ENCODE assay signal across 8 mouse cellular contexts in genomic region chr6:125163801-125164657, GRCm38 (mm10). TPM values are rescaled to one million over a fixed set of nuclear protein-coding genes. Genes with fewer than 3 reads are reported as not detected.
A peak's percentile ranks its signal among the peaks of the same experiment; 100 is the strongest.
DNase-seq lines count a peak whose midpoint lies in the region; ATAC-seq and TF ChIP-seq lines count a peak whose summit lies in the region.

No protein-coding gene starts in this region.

- H3K4me1 ChIP-seq in lung, postnatal 0 days (ENCODE audit: insufficient read depth, low read depth, low read length) = peaks cover 7% of the 10 kb centered on the region; the same call in 1 of the 2 replicates
- H3K4me1 ChIP-seq in stomach, postnatal 0 days (replicated peaks; ENCODE audit: control insufficient read depth, insufficient read depth) = peaks cover 10% of the 10 kb centered on the region

- H3K4me2 ChIP-seq in lung, postnatal 0 days (replicated peaks; ENCODE audit: low read depth, low read length) = peak overlapping the region; percentile 97
- H3K4me2 ChIP-seq in stomach, postnatal 0 days (replicated peaks; ENCODE audit: low read depth) = peak overlapping the region; percentile 86

- peak overlapping the region; percentile 77 for H3K4me3 ChIP-seq in gastrocnemius, adult 2 months
- H3K4me3 ChIP-seq in lung, postnatal 0 days (ENCODE audit: low read depth, low read length) = peak overlapping the region; percentile 73
- H3K4me3 ChIP-seq in stomach, postnatal 0 days (ENCODE audit: low read depth, low read length) = peak overlapping the region; percentile 84

- 0 out of 2 replicates have a peak, but pooled peaks cover 7% of the 10 kb centered on the region for H3K36me3 ChIP-seq in lung, postnatal 0 days (ENCODE audit: insufficient read depth, low read length)
- H3K36me3 ChIP-seq in stomach, postnatal 0 days (ENCODE audit: control insufficient read depth, insufficient read depth, low read length) = peaks cover 1% of the 10 kb centered on the region

- H3K9ac ChIP-seq in lung, postnatal 0 days (replicated peaks; ENCODE audit: low read depth) = 0 out of 2 replicates have a peak overlapping the region, but pooled peaks have one; percentile 0
- H3K9ac ChIP-seq in stomach, postnatal 0 days (ENCODE audit: low read length) = peak overlapping the region; percentile 84

- no peaks in the 10 kb centered on the region for H3K9me3 ChIP-seq in lung, postnatal 0 days (ENCODE audit: low read length)
- H3K9me3 ChIP-seq in stomach, postnatal 0 days (ENCODE audit: control insufficient read depth, low read length) = no peaks in the 10 kb centered on the region

- peak overlapping the region; percentile 99 for H3K27ac ChIP-seq in gastrocnemius, adult 2 months
- peak overlapping the region; percentile 78 for H3K27ac ChIP-seq in lung, postnatal 0 days (ENCODE audit: low read length)
- H3K27ac ChIP-seq in stomach, postnatal 0 days (replicated peaks) = peak overlapping the region; percentile 97

- intact Hi-C loops in gastrocnemius, adult 2 months (cut with DNase I) = no loop called here

- no peak for TF ChIP-seq EP300 in lung, postnatal 0 days (IDR thresholded peaks at IDR 0.05)
- TF ChIP-seq EP300 in stomach, postnatal 0 days (optimal IDR thresholded peaks at IDR 0.05) = no peak

- no peak for TF ChIP-seq CTCF in gastrocnemius, adult 2 months (IDR thresholded peaks at IDR 0.05)
- TF ChIP-seq CTCF in lung, postnatal 0 days (IDR thresholded peaks at IDR 0.05) = no peak
- TF ChIP-seq CTCF in stomach, postnatal 0 days (IDR thresholded peaks at IDR 0.05; ENCODE audit: low read depth) = no peak

- peak; percentile 31 to 49 for DNase-seq in right cerebral cortex, adult 2 months (ENCODE audit: low spot score in 2 of 2)
- no peak for DNase-seq in right cerebral cortex, postnatal 36 days (ENCODE audit: low spot score in 2 of 2)
- DNase-seq in adrenal gland, postnatal 36 days = peak; percentile 32 to 52
- DNase-seq in gastrocnemius, adult 2 months = peak; percentile 82
- peak; percentile 79 for DNase-seq in kidney, adult 18-20 months
- DNase-seq in lung, postnatal 0 days (ENCODE audit: low spot score) = no peak
- no peak for DNase-seq in stomach, postnatal 0 days (ENCODE audit: low spot score)

- no peak for ATAC-seq in lung, postnatal 0 days
- no peak for ATAC-seq in stomach, postnatal 0 days (ENCODE audit: low FRiP score, low TSS enrichment)
- ATAC-seq in megakaryocyte-erythroid progenitor cell, adult 5-6 weeks (replicated peaks; ENCODE audit: low FRiP score, low TSS enrichment, poor library complexity, severe bottlenecking) = no peak

- 9% methylated on average over 20 of the region's 20 CpGs for WGBS in lung, postnatal 0 days
- 6% methylated on average over 20 of the region's 20 CpGs for WGBS in stomach, postnatal 0 days

- H3K27me3 ChIP-seq in lung, postnatal 0 days (replicated peaks; ENCODE audit: insufficient read depth, low read length) = no peaks in the 10 kb centered on the region
- no peaks in the 10 kb centered on the region for H3K27me3 ChIP-seq in stomach, postnatal 0 days (ENCODE audit: control insufficient read depth, insufficient read depth, low read length)

RNA-seq across cellular contexts. Expression of gene Gapdh, which starts 2.2 kb away (rescaled TPM):
- 1,000 to 10,000 TPM; 2,066 to 3,178 TPM for total RNA-seq in adrenal gland, postnatal 36 days (2021)
- over 10,000 TPM in 1 of 2 experiments, 1,000 to 10,000 TPM in 1; 9,742 to 11,894 TPM for total RNA-seq in gastrocnemius, adult 2 months (2021)
- 381 and 429 TPM in 2 replicates for polyA plus RNA-seq in lung, postnatal 0 days (2015; fragmentation: Nextera tagmentation; extraction: Ambion mirVana)
- polyA plus RNA-seq in stomach, postnatal 0 days (2015; fragmentation: Nextera tagmentation; extraction: Ambion mirVana) = 920 and 1,103 TPM in 2 replicates
- total RNA-seq in megakaryocyte-erythroid progenitor cell, adult 5-6 weeks (2014; fragmentation: Nextera tagmentation) = 900 and 1,346 TPM in 2 replicates
- 535 and 806 TPM in 2 replicates for total RNA-seq in megakaryocyte-erythroid progenitor cell, adult 5-6 weeks (2017)

RNA-seq across cellular contexts. Expression of gene Iffo1, which starts 19.0 kb away (rescaled TPM):
- total RNA-seq in adrenal gland, postnatal 36 days (2021) = 10 to 100 TPM; 18.4 to 21.8 TPM
- 1 to 10 TPM; 7.8 to 9.4 TPM for total RNA-seq in gastrocnemius, adult 2 months (2021)
- 7.1 and 8.3 TPM in 2 replicates for polyA plus RNA-seq in lung, postnatal 0 days (2015; fragmentation: Nextera tagmentation; extraction: Ambion mirVana)
- 4.4 and 5.7 TPM in 2 replicates for polyA plus RNA-seq in stomach, postnatal 0 days (2015; fragmentation: Nextera tagmentation; extraction: Ambion mirVana)
- 18.3 and 22.7 TPM in 2 replicates for total RNA-seq in megakaryocyte-erythroid progenitor cell, adult 5-6 weeks (2014; fragmentation: Nextera tagmentation)
- 10.3 and 12.8 TPM in 2 replicates for total RNA-seq in megakaryocyte-erythroid progenitor cell, adult 5-6 weeks (2017)

RNA-seq across cellular contexts. Expression of gene Ncapd2, which starts 27.5 kb away (rescaled TPM):
- total RNA-seq in adrenal gland, postnatal 36 days (2021) = 10 to 100 TPM; 18.5 to 25.6 TPM
- 1 to 10 TPM; 6.5 to 9.8 TPM for total RNA-seq in gastrocnemius, adult 2 months (2021)
- 5.9 and 7.9 TPM in 2 replicates for polyA plus RNA-seq in lung, postnatal 0 days (2015; fragmentation: Nextera tagmentation; extraction: Ambion mirVana)
- 15.3 and 16.6 TPM in 2 replicates for polyA plus RNA-seq in stomach, postnatal 0 days (2015; fragmentation: Nextera tagmentation; extraction: Ambion mirVana)
- total RNA-seq in megakaryocyte-erythroid progenitor cell, adult 5-6 weeks (2014; fragmentation: Nextera tagmentation) = 285 and 384 TPM in 2 replicates
- 186 and 262 TPM in 2 replicates for total RNA-seq in megakaryocyte-erythroid progenitor cell, adult 5-6 weeks (2017)

RNA-seq across cellular contexts. Expression of gene Mrpl51, which starts 27.6 kb away (rescaled TPM):
- total RNA-seq in adrenal gland, postnatal 36 days (2021) = 100 to 1,000 TPM; 176 to 205 TPM
- total RNA-seq in gastrocnemius, adult 2 months (2021) = 100 to 1,000 TPM; 214 to 262 TPM
- polyA plus RNA-seq in lung, postnatal 0 days (2015; fragmentation: Nextera tagmentation; extraction: Ambion mirVana) = 151 and 154 TPM in 2 replicates
- 196 and 211 TPM in 2 replicates for polyA plus RNA-seq in stomach, postnatal 0 days (2015; fragmentation: Nextera tagmentation; extraction: Ambion mirVana)
- total RNA-seq in megakaryocyte-erythroid progenitor cell, adult 5-6 weeks (2014; fragmentation: Nextera tagmentation) = 163 and 194 TPM in 2 replicates
- total RNA-seq in megakaryocyte-erythroid progenitor cell, adult 5-6 weeks (2017) = 120 and 151 TPM in 2 replicates

RNA-seq across cellular contexts. Expression of gene Nop2, which starts 32.3 kb away (rescaled TPM):
- 10 to 100 TPM; 39.5 to 64.3 TPM for total RNA-seq in adrenal gland, postnatal 36 days (2021)
- 10 to 100 TPM; 17.9 to 18.1 TPM for total RNA-seq in gastrocnemius, adult 2 months (2021)
- polyA plus RNA-seq in lung, postnatal 0 days (2015; fragmentation: Nextera tagmentation; extraction: Ambion mirVana) = 16.9 and 17.7 TPM in 2 replicates
- polyA plus RNA-seq in stomach, postnatal 0 days (2015; fragmentation: Nextera tagmentation; extraction: Ambion mirVana) = 25.0 and 26.6 TPM in 2 replicates
- 92.2 and 114 TPM in 2 replicates for total RNA-seq in megakaryocyte-erythroid progenitor cell, adult 5-6 weeks (2014; fragmentation: Nextera tagmentation)
- 108 and 125 TPM in 2 replicates for total RNA-seq in megakaryocyte-erythroid progenitor cell, adult 5-6 weeks (2017)

Comparison
In these comparisons a context has a peak if more than half of its experiments do, and no peak if none do; other contexts are left out.
1. DNase-seq: peak in right cerebral cortex, adult 2 months (2 of 2), adrenal gland, postnatal 36 days (2 of 2), gastrocnemius, adult 2 months (single experiment) and kidney, adult 18-20 months (single experiment); none in right cerebral cortex, postnatal 36 days (0 of 2), lung, postnatal 0 days (single experiment) and stomach, postnatal 0 days (single experiment).
2. RNA of gene Ncapd2, which starts 27.5 kb away (total RNA-seq): 186 to 384 TPM in megakaryocyte-erythroid progenitor cell, adult 5-6 weeks; 18.5 to 25.6 TPM in adrenal gland, postnatal 36 days and 6.5 to 9.8 TPM in gastrocnemius, adult 2 months; every median in the first group is over 4 times any median in the second.
3. Peak in every context shown above with its lines, with median percentiles within 50 percentile points of each other: H3K27ac ChIP-seq and H3K4me3 ChIP-seq.